Mouse (Mus musculus) neural tube, embryonic 11.5 days (tissue): ENCODE results near the gene Tmem81. TPM values are rescaled to one million over a fixed set of nuclear protein-coding genes. Genes with fewer than 3 reads are reported as not detected.

Source experiments
- polyA plus RNA-seq: library from polyadenylated mRNA; unstranded; fragments of >200 nt; fragmentation: Nextera tagmentation; extraction: Ambion mirVana; gene quantifications from 2 replicates; pipeline ENCODE4 v1.2.1, GENCODE M21; 2014

Gene Tmem81
- polyA plus RNA-seq, 1 experiment from 2014 or later = 1.8 TPM

Other genes starting within 250 kb of the Tmem81 start
- gene Klhdc8a, start 207.6 kb upstream of the Tmem81 start, polyA plus RNA-seq = 1.3 and 2.5 TPM in 2 replicates
- gene Nuak2, start 190.1 kb upstream of the Tmem81 start, polyA plus RNA-seq = 24.4 and 25.4 TPM in 2 replicates
- 14.5 and 15.9 TPM in 2 replicates for gene Tmcc2, start 114.9 kb upstream of the Tmem81 start, polyA plus RNA-seq
- 11.7 and 12.0 TPM in 2 replicates for gene Dstyk, start 88.7 kb upstream of the Tmem81 start, polyA plus RNA-seq
- gene Rbbp5, start 28.9 kb upstream of the Tmem81 start, polyA plus RNA-seq = 63.2 and 68.3 TPM in 2 replicates
- gene Cntn2, start 37.0 kb downstream of the Tmem81 start, polyA plus RNA-seq = 53.2 and 59.9 TPM in 2 replicates
- gene Nfasc, start 235.6 kb downstream of the Tmem81 start, polyA plus RNA-seq = 25.5 and 28.9 TPM in 2 replicates